In genomic region chr10:112837400-112838035, GRCm38 (mm10) we compare ENCODE assay signal across 20 mouse cellular contexts.
"Had no signal": no experiment of that assay in that cellular context is flagged by ENCODE, and none has a peak within 500 bp of the region (broad histone marks: within the 10 kb centered on the region; RNA-seq: fewer than 3 reads in every experiment).

No protein-coding gene starts in this region.

- ATAC-seq: intestine, postnatal 0 days; midbrain, embryonic 13.5 days had no signal

- DNase-seq: kidney, adult 2 months; kidney, postnatal 10 days; kidney, postnatal 36 days; lung, adult 2 months; lung, postnatal 14 days; lung, postnatal 4 days; right cerebral cortex, adult 18-20 months; right cerebral cortex, postnatal 14 days; right cerebral cortex, postnatal 4 days; thymus, adult 2 months; thymus, postnatal 25 days had no signal

- H3K4me3 ChIP-seq: kidney, embryonic 15.5 days; limb, embryonic 10.5 days; limb, embryonic 13.5 days; megakaryocyte, embryonic 14.5 days; midbrain, embryonic 10.5 days; midbrain, embryonic 13.5 days had no signal

- H3K4me1 ChIP-seq: kidney, embryonic 15.5 days; megakaryocyte, embryonic 14.5 days; midbrain, embryonic 10.5 days; midbrain, embryonic 13.5 days had no signal

- H3K27ac ChIP-seq: kidney, embryonic 15.5 days; limb, embryonic 10.5 days; limb, embryonic 13.5 days; liver, embryonic 14.5 days; midbrain, embryonic 10.5 days; midbrain, embryonic 13.5 days; stomach, postnatal 0 days had no signal
